Mouse (Mus musculus) lung, embryonic 16.5 days (tissue): ENCODE measurements around the gene Olfr564. TPM values are rescaled to one million over a fixed set of nuclear protein-coding genes. Genes with fewer than 3 reads are reported as not detected.

ENCODE experiments used
- ATAC-seq: fragments of 200-750 bp; cut with Nextera tagmentation; 2 replicates; pipeline ENCODE4 v1.8.0; 2017; ENCODE audit warnings: low read depth, mild to moderate bottlenecking, moderate library complexity
- H3K27ac ChIP-seq: fragments of 300-500 bp; sonication (generic); 2 replicates; pipeline ENCODE4 v1.5.1; 2014; ENCODE audit warnings: mild to moderate bottlenecking, control low read depth, low read length
- H3K27me3 ChIP-seq: fragments of 300-500 bp; sonication (generic); 2 replicates; pipeline ENCODE4 v1.6.1; 2014; ENCODE audit warnings: low read depth, low read length, mixed read lengths; ENCODE audit not compliant: control insufficient read depth, insufficient read depth
- H3K36me3 ChIP-seq: fragments of 300-500 bp; sonication (generic); 2 replicates; pipeline ENCODE4 v1.6.1; 2014; ENCODE audit warnings: low read length; ENCODE audit not compliant: control insufficient read depth, insufficient read depth
- H3K4me1 ChIP-seq: fragments of 300-500 bp; sonication (generic); replicated peaks from 2 replicates; pipeline ENCODE4 v1.6.1; 2014; ENCODE audit warnings: low read length, mixed read lengths; ENCODE audit not compliant: control insufficient read depth, insufficient read depth
- H3K4me2 ChIP-seq: fragments of 300-500 bp; sonication (generic); 2 replicates; pipeline ENCODE4 v1.6.1; 2014; ENCODE audit warnings: low read depth, low read length, control low read depth
- H3K4me3 ChIP-seq: fragments of 300-500 bp; sonication (generic); 2 replicates; pipeline ENCODE4 v1.5.1; 2014; ENCODE audit warnings: mild to moderate bottlenecking, low read length, control low read depth
- H3K9ac ChIP-seq: fragments of 300-500 bp; sonication (generic); 2 replicates; pipeline ENCODE4 v1.6.1; 2014; ENCODE audit warnings: low read length, control low read depth
- H3K9me3 ChIP-seq: fragments of 300-500 bp; sonication (generic); 2 replicates; pipeline ENCODE4 v1.6.1; 2016; ENCODE audit warnings: low read length; ENCODE audit not compliant: control insufficient read depth
- WGBS: fragments of 180-500 bp; shearing (Covaris S2); extraction: QIAGEN DNeasy Blood & Tissue Kit; methylation state at CpG from one replicate; pipeline ENCODE4 v1.1.7; 2014; 5-methylcytosine and 5-hydroxymethylcytosine counted together
- polyA plus RNA-seq: library from polyadenylated mRNA; unstranded; fragments of >200 nt; fragmentation: Nextera tagmentation; extraction: Ambion mirVana; gene quantifications from 2 replicates; pipeline ENCODE4 v1.2.1, GENCODE M21; 2015

Olfr564 gene
- not detected in 2 replicates for polyA plus RNA-seq

- Histone ChIP-seq H3K9ac (no peak within 1 kb of the TSS), H3K27me3 (no peaks in the 10 kb centered on the region), H3K4me1 (no peaks in the 10 kb centered on the region), H3K4me3 (no peak within 1 kb of the TSS), H3K9me3 (no peaks in the 10 kb centered on the region), H3K4me2 (no peak within 1 kb of the TSS), H3K36me3 (no peaks in the 10 kb centered on the region), H3K27ac (no peak within 1 kb of the TSS)
- ATAC-seq: no peak
Observed at GRCm38 (mm10) chr7:102803180-102803579, at the start of gene Olfr564. TSS of gene Olfr564 (plus strand) at chr7:102803480.

DNA sequence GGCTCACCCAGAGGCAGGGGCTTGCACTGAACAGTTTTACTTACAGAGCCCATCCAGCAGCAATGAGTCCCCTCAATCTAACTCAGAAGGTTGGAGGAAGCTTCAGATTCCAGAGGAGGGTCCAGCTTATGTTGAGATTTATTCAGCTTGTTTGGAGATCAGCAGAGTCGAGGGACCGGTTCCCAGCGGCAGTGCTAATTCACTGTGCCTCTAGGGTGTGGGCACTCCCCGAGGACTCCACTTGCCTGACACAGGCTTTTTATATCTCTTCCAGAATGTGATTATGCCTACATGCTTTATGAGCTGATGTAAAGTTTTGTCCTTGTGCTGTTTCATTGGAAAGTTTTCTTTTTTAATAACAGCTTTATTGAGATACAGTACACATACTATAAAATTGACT is 44.0 kb upstream of the Olfr564 start, which contains the start of the genes Olfr560 and Olfr78:
TSS of gene Olfr560 (minus strand) at position 101 of the 400 bp plus-strand sequence.
TSS of gene Olfr78 (minus strand) at position 206 of the 400 bp plus-strand sequence.
- H3K4me3 ChIP-seq: no peak within 1 kb of the TSS
- H3K27ac ChIP-seq: no peak within 1 kb of the TSS
- no peak within 1 kb of the TSS for H3K4me2 ChIP-seq
- H3K9me3 ChIP-seq: no peaks in the 10 kb centered on the region
- H3K4me1 ChIP-seq: no peaks in the 10 kb centered on the region
- no peaks in the 10 kb centered on the region for H3K36me3 ChIP-seq
- no peak within 1 kb of the TSS for H3K9ac ChIP-seq
- no peaks in the 10 kb centered on the region for H3K27me3 ChIP-seq
- no peak for ATAC-seq
- WGBS: 64% methylated on average over 4 of the region's 4 CpGs

- Histone ChIP-seq H3K4me2 (no peak within 1 kb of the TSS), H3K9me3 (no peaks in the 10 kb centered on the region), H3K4me3 (no peak within 1 kb of the TSS), H3K27ac (no peak within 1 kb of the TSS), H3K27me3 (no peaks in the 10 kb centered on the region), H3K4me1 (no peaks in the 10 kb centered on the region), H3K9ac (no peak within 1 kb of the TSS), H3K36me3 (no peaks in the 10 kb centered on the region)
- no peak for ATAC-seq
- WGBS: 71% methylated on average over 2 of the region's 2 CpGs
Observed at GRCm38 (mm10) chr7:102770921-102771320, 32.4 kb upstream of the Olfr564 start, which contains the start of gene Olfr561. TSS of gene Olfr561 (plus strand) at chr7:102771221.

Other genes starting within 250 kb of the Olfr564 start
- 1.1 TPM in 2 replicates for gene Trim21, start 238.0 kb upstream of the Olfr564 start, polyA plus RNA-seq
- not detected in 2 replicates for gene Olfr550, start 232.0 kb upstream of the Olfr564 start, polyA plus RNA-seq
- not detected in 2 replicates for gene Olfr551, start 211.6 kb upstream of the Olfr564 start, polyA plus RNA-seq
- not detected in 2 replicates for gene Olfr552, start 205.7 kb upstream of the Olfr564 start, polyA plus RNA-seq
- gene Olfr553, start 185.3 kb upstream of the Olfr564 start, polyA plus RNA-seq: not detected in 2 replicates
- gene Olfr554, start 165.0 kb upstream of the Olfr564 start, polyA plus RNA-seq: not detected in 2 replicates
- gene Olfr555, start 144.7 kb upstream of the Olfr564 start, polyA plus RNA-seq: not detected in 2 replicates
- gene Olfr556, start 138.6 kb upstream of the Olfr564 start, polyA plus RNA-seq: not detected in 2 replicates
- 15.6 and 17.3 TPM in 2 replicates for gene Trim68, start 116.2 kb upstream of the Olfr564 start, polyA plus RNA-seq
- not detected in 2 replicates for gene Olfr557, start 107.6 kb upstream of the Olfr564 start, polyA plus RNA-seq
- gene Olfr558, start 101.3 kb upstream of the Olfr564 start, polyA plus RNA-seq: 0.47 and 0.48 TPM in 2 replicates
- gene Olfr33, start 84.4 kb upstream of the Olfr564 start, polyA plus RNA-seq: not detected in 2 replicates
- not detected in 2 replicates for gene Olfr559, start 76.0 kb upstream of the Olfr564 start, polyA plus RNA-seq
- gene Olfr560, start 44.1 kb upstream of the Olfr564 start, polyA plus RNA-seq: not detected in 2 replicates
- gene Olfr78, start 44.0 kb upstream of the Olfr564 start, polyA plus RNA-seq: 0.23 and 0.25 TPM in 2 replicates
- gene Olfr561, start 32.3 kb upstream of the Olfr564 start, polyA plus RNA-seq: not detected in 2 replicates
- gene Olfr566, start 55.3 kb downstream of the Olfr564 start, polyA plus RNA-seq: not detected in 2 replicates
- not detected in 2 replicates for gene Olfr568, start 73.6 kb downstream of the Olfr564 start, polyA plus RNA-seq
- not detected in 2 replicates for gene Olfr569, start 87.4 kb downstream of the Olfr564 start, polyA plus RNA-seq
- not detected in 2 replicates for gene Olfr570, start 91.1 kb downstream of the Olfr564 start, polyA plus RNA-seq
- not detected in 2 replicates for gene Olfr571, start 114.1 kb downstream of the Olfr564 start, polyA plus RNA-seq
- gene Olfr572, start 120.9 kb downstream of the Olfr564 start, polyA plus RNA-seq: not detected in 2 replicates
- gene Olfr573-ps1, start 139.1 kb downstream of the Olfr564 start, polyA plus RNA-seq: not detected in 2 replicates
- not detected in 2 replicates for gene Olfr574, start 145.0 kb downstream of the Olfr564 start, polyA plus RNA-seq
- gene Olfr575, start 155.3 kb downstream of the Olfr564 start, polyA plus RNA-seq: not detected in 2 replicates
- not detected in 2 replicates for gene Olfr576, start 159.2 kb downstream of the Olfr564 start, polyA plus RNA-seq
- not detected in 2 replicates for gene Olfr577, start 172.5 kb downstream of the Olfr564 start, polyA plus RNA-seq
- gene Olfr578, start 185.8 kb downstream of the Olfr564 start, polyA plus RNA-seq: not detected in 2 replicates
- not detected in 2 replicates for gene Olfr582, start 234.5 kb downstream of the Olfr564 start, polyA plus RNA-seq
- not detected in 2 replicates for gene Olfr583, start 247.8 kb downstream of the Olfr564 start, polyA plus RNA-seq